Mouse (Mus musculus) lung, postnatal 0 days (tissue): ENCODE data around the gene Zyx. TPM values are rescaled to one million over a fixed set of nuclear protein-coding genes. Genes with fewer than 3 reads are reported as not detected.
A peak's percentile ranks its signal among the peaks of the same experiment; 100 is the strongest.

Experiments used
- ATAC-seq: fragments of 200-750 bp; cut with Nextera tagmentation; 2 replicates; pipeline ENCODE4 v1.8.0; 2017; ENCODE audit warnings: moderate library complexity
- DNase-seq: peaks from one replicate; pipeline ENCODE4 v3.0.0-alpha.2; 2016; ENCODE audit warnings: low spot score
- H3K27ac ChIP-seq: fragments of 300-500 bp; sonication (generic); 2 replicates; pipeline ENCODE4 v1.5.1; 2014; ENCODE audit warnings: antibody characterized with exemption, mild to moderate bottlenecking, low read length, mixed read lengths
- H3K27me3 ChIP-seq: fragments of 300-500 bp; sonication (generic); replicated peaks from 2 replicates; pipeline ENCODE4 v1.6.1; 2014; ENCODE audit warnings: low read length, mixed read lengths; ENCODE audit not compliant: insufficient read depth
- H3K36me3 ChIP-seq: fragments of 300-500 bp; sonication (generic); 2 replicates; pipeline ENCODE4 v1.6.1; 2014; ENCODE audit warnings: low read length, mixed read lengths; ENCODE audit not compliant: insufficient read depth
- H3K4me1 ChIP-seq: fragments of 300-500 bp; sonication (generic); 2 replicates; pipeline ENCODE4 v1.6.1; 2014; ENCODE audit warnings: antibody characterized with exemption, low read depth, low read length, mixed read lengths; ENCODE audit not compliant: insufficient read depth
- H3K4me2 ChIP-seq: fragments of 300-500 bp; sonication (generic); replicated peaks from 2 replicates; pipeline ENCODE4 v1.6.1; 2014; ENCODE audit warnings: low read depth, mild to moderate bottlenecking, low read length, moderate library complexity, mixed read lengths
- H3K4me3 ChIP-seq: fragments of 300-500 bp; sonication (generic); 2 replicates; pipeline ENCODE4 v1.5.1; 2014; ENCODE audit warnings: low read depth, low read length
- H3K9ac ChIP-seq: fragments of 300-500 bp; sonication (generic); replicated peaks from 2 replicates; pipeline ENCODE4 v1.6.1; 2014; ENCODE audit warnings: low read depth, mild to moderate bottlenecking
- H3K9me3 ChIP-seq: fragments of 300-500 bp; sonication (generic); 2 replicates; pipeline ENCODE4 v1.6.1; 2016; ENCODE audit warnings: low read length, mixed read lengths
- CTCF ChIP-seq: IDR thresholded peaks from 2 replicates; pipeline ENCODE4 v1.5.1; 2016; ENCODE audit warnings: antibody characterized with exemption, mild to moderate bottlenecking
- EP300 ChIP-seq: IDR thresholded peaks from 2 replicates; pipeline ENCODE4 v1.6.1; 2016; ENCODE audit warnings: antibody characterized with exemption, mild to moderate bottlenecking, control low read depth
- whole genome bisulfite sequencing: fragments of 180-500 bp; shearing (Covaris S2); extraction: QIAGEN DNeasy Blood & Tissue Kit; methylation state at CpG from one replicate; pipeline ENCODE4 v1.1.7; 2014; 5-methylcytosine and 5-hydroxymethylcytosine counted together
- polyA plus RNA-seq: library from polyadenylated mRNA; unstranded; fragments of >200 nt; fragmentation: Nextera tagmentation; extraction: Ambion mirVana; gene quantifications from 2 replicates; pipeline ENCODE4 v1.2.1, GENCODE M21; 2015

Zyx gene
- polyA plus RNA-seq, 1 experiment from 2014 or later: 183 TPM

GRCm38 (mm10) chr6:42358901-42359300 is 9.5 kb downstream of the Zyx start:
- DNase-seq: no peak
- 72% methylated on average over 12 of the region's 12 CpGs for WGBS
- peaks cover 46% of the 10 kb centered on the region for H3K36me3 ChIP-seq
- H3K4me1 ChIP-seq: peaks cover 8% of the 10 kb centered on the region
- no peaks in the 10 kb centered on the region for H3K9me3 ChIP-seq
- no peak for ATAC-seq
- no peak for TF ChIP-seq EP300
- TF ChIP-seq CTCF: no peak
- no peak overlapping the region for H3K4me2 ChIP-seq
- no peak overlapping the region for H3K4me3 ChIP-seq
- no peak overlapping the region for H3K9ac ChIP-seq
- 0 out of 2 replicates have a peak overlapping the region, but pooled peaks have one; percentile 7 for H3K27ac ChIP-seq
- no peaks in the 10 kb centered on the region for H3K27me3 ChIP-seq

DNA sequence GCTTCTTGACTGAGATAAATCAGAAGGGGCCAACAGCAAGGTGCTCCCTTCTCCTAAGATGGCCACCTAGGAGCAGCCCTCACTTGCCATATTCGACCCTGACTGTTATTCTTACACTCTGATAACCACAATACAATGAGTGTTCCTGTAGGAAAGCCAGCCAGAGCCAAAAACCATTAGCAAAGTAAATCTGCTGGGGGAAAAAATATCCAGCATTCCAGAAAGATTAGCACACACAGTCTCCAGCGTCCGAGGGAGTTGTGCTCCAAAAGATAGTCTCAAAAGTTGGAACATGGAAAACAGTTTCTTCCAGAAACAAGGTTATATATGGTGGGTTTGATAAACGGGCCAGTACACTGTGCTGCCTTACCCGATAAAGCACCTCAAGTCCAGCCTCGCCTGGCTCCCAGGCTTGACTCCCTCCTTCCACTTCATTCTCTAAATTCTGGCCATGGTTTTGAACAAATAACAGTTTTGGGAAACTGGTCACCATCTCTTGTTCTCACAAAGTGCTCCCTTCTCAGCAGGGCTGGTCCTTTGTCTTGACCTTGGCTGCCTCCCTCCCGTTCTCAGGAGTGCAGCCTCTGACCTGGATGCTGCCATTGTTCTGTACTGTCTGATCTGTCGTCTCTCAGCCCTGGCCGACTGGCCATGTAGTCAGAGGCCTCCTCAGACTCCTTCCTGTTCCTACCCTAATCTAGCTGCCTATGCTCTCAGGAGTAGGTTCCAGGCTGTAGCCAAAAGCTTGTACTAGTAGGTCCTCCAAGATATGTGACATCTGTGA is 10.1 kb downstream of the Zyx start:
- no peak for TF ChIP-seq EP300
- TF ChIP-seq CTCF: no peak
- Histone ChIP-seq H3K9me3 (no peaks in the 10 kb centered on the region), H3K4me3 (no peak overlapping the region), H3K36me3 (peaks cover 50% of the 10 kb centered on the region), H3K9ac (no peak overlapping the region), H3K4me2 (no peak overlapping the region), H3K4me1 (peaks cover 5% of the 10 kb centered on the region), H3K27ac (peak overlapping the region; percentile 7; the same call in 1 of the 2 replicates), H3K27me3 (no peaks in the 10 kb centered on the region)
- ATAC-seq: no peak
- DNase-seq: peak; percentile 66
- 54% methylated on average over 9 of the region's 9 CpGs for WGBS

DNA sequence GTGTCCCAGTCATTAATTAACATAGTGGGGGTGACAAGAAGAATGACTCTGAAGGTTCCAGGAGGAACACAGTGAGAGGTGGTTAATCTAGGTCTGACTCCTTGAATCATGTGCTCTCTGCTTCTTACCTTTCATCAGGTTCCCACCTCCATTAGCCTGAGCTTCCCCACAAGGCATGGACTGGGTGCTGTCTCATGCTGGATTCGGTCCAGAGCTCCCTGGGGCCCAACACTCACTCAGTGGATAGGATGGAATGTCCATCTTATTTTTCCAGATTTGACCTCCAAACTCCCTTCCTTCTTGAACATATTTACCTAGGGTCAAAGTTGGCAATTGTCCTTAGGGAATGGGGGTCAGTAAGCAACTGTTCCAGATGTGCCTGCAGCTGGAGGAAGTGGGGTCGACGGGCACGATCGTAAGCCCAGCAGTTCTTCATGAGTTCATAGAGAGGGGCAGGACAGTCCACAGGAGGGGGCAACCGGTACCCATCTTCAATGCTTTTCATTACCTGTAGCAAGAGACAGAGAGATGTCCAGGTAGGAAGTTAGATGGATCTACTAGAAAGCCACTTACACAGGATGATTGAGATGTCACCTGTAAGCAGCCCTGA is 10.9 kb downstream of the Zyx start:
- H3K4me3 ChIP-seq: no peak overlapping the region
- TF ChIP-seq EP300 (no peak), CTCF (no peak)
- no peaks in the 10 kb centered on the region for H3K27me3 ChIP-seq
- no peaks in the 10 kb centered on the region for H3K9me3 ChIP-seq
- ATAC-seq: no peak
- no peak overlapping the region for H3K4me2 ChIP-seq
- H3K36me3 ChIP-seq: peaks cover 44% of the 10 kb centered on the region
- DNase-seq: no peak
- H3K27ac ChIP-seq: peak overlapping the region; percentile 15; the same call in 1 of the 2 replicates
- WGBS: 80% methylated on average over 6 of the region's 6 CpGs
- no peak overlapping the region for H3K9ac ChIP-seq
- no peaks in the 10 kb centered on the region; the same call in 1 of the 2 replicates for H3K4me1 ChIP-seq

GRCm38 (mm10) chr6:42361041-42361895 is 11.8 kb downstream of the Zyx start:
- Histone ChIP-seq H3K36me3 (peaks cover 38% of the 10 kb centered on the region), H3K4me1 (no peaks in the 10 kb centered on the region; the same call in 1 of the 2 replicates), H3K4me2 (no peak overlapping the region), H3K9ac (no peak overlapping the region), H3K27me3 (no peaks in the 10 kb centered on the region), H3K27ac (0 out of 2 replicates have a peak overlapping the region, but pooled peaks have one; percentile 62), H3K9me3 (no peaks in the 10 kb centered on the region), H3K4me3 (no peak overlapping the region)
- no peak for ATAC-seq
- TF ChIP-seq EP300 (no peak), CTCF (no peak)
- 86% methylated on average over 13 of the region's 13 CpGs for WGBS
- no peak for DNase-seq

DNA sequence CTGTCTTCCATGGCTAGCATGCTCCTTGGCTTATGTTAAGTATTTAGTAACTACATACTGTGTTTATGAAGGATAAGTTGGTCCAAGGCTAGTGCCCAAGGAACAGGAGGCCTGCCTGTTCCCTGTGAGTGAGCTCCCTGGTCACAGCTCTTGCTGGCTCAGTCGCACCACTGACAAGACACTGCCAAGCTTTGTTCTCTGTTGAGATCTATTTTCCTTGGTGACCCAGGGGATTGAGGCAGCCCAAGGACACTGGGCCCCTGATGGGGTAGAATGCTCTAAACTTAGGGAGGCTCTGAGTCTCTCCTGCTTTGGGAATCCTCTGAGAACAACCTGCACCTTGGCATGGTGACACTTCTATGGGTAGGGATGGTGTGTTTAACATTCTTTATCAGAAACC is 12.6 kb downstream of the Zyx start:
- Histone ChIP-seq H3K36me3 (peaks cover 30% of the 10 kb centered on the region), H3K9me3 (no peaks in the 10 kb centered on the region), H3K9ac (no peak overlapping the region), H3K4me3 (no peak overlapping the region), H3K4me1 (no peaks in the 10 kb centered on the region; the same call in 1 of the 2 replicates), H3K27me3 (no peaks in the 10 kb centered on the region), H3K4me2 (no peak overlapping the region), H3K27ac (peak overlapping the region; percentile 62; the same call in 1 of the 2 replicates)
- TF ChIP-seq EP300: no peak
- no peak for TF ChIP-seq CTCF
- 50% methylated on average over 1 of the region's 1 CpGs for WGBS
- ATAC-seq (no peak), DNase-seq (no peak)

DNA sequence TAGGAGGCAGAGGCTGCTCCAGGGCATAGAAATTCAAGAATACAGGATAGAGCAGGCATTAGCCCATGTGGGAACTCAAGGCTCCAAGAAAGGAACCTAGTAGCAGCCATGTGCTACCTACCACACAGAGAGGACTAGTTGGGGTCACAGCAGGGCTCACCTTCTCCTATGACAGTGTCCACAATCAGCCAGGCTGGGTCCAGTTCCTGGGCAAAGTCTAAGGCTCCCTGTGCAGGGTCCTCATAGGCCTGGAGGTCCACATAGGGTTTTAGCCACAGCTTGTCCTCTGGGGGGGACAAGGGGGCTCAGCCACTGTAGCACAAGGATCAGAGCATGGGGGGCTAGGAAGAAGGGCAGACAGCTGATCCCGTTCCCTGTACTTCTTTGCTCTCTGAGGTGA is 13.1 kb downstream of the Zyx start:
- no peak overlapping the region for H3K4me3 ChIP-seq
- DNase-seq (no peak), ATAC-seq (peak; percentile 7)
- H3K4me2 ChIP-seq: no peak overlapping the region
- H3K4me1 ChIP-seq: no peaks in the 10 kb centered on the region; the same call in 1 of the 2 replicates
- no peaks in the 10 kb centered on the region for H3K9me3 ChIP-seq
- TF ChIP-seq CTCF (no peak), EP300 (no peak)
- H3K36me3 ChIP-seq: peaks cover 26% of the 10 kb centered on the region
- H3K27ac ChIP-seq: peak overlapping the region; percentile 62
- H3K9ac ChIP-seq: no peak overlapping the region
- WGBS: 67% methylated on average over 1 of the region's 1 CpGs
- H3K27me3 ChIP-seq: no peaks in the 10 kb centered on the region
